Mouse (Mus musculus) midbrain, embryonic 13.5 days (tissue): ENCODE data around the gene Rnf144a. TPM values are rescaled to one million over a fixed set of nuclear protein-coding genes. Genes with fewer than 3 reads are reported as not detected.

Experiments
- ATAC-seq: fragments of 200-750 bp; cut with Nextera tagmentation; 2 replicates; pipeline ENCODE4 v1.8.0; 2017; ENCODE audit warnings: mild to moderate bottlenecking, moderate TSS enrichment, moderate library complexity
- H3K27ac ChIP-seq: fragments of 300-500 bp; sonication (generic); 2 replicates; pipeline ENCODE4 v1.5.1; 2015; ENCODE audit warnings: inconsistent platforms, mild to moderate bottlenecking, moderate library complexity
- H3K27me3 ChIP-seq: fragments of 300-500 bp; sonication (generic); 2 replicates; pipeline ENCODE4 v1.6.1; 2015; ENCODE audit warnings: mild to moderate bottlenecking, inconsistent platforms
- H3K36me3 ChIP-seq: fragments of 300-500 bp; sonication (generic); 2 replicates; pipeline ENCODE4 v1.6.1; 2015; ENCODE audit warnings: mild to moderate bottlenecking, inconsistent platforms
- H3K4me1 ChIP-seq: fragments of 300-500 bp; sonication (generic); replicated peaks from 2 replicates; pipeline ENCODE4 v1.6.1; 2015; ENCODE audit warnings: inconsistent platforms
- H3K4me2 ChIP-seq: fragments of 300-500 bp; sonication (generic); replicated peaks from 2 replicates; pipeline ENCODE4 v1.6.1; 2015; ENCODE audit warnings: moderate library complexity, mild to moderate bottlenecking, inconsistent platforms
- H3K4me3 ChIP-seq: fragments of 300-500 bp; sonication (generic); replicated peaks from 2 replicates; pipeline ENCODE4 v1.5.1; 2015; ENCODE audit warnings: mild to moderate bottlenecking, inconsistent platforms
- H3K9ac ChIP-seq: fragments of 300-500 bp; sonication (generic); replicated peaks from 2 replicates; pipeline ENCODE4 v1.6.1; 2015; ENCODE audit warnings: mild to moderate bottlenecking, inconsistent platforms
- H3K9me3 ChIP-seq: fragments of 300-500 bp; sonication (generic); 2 replicates; pipeline ENCODE4 v1.6.1; 2016; ENCODE audit warnings: mild to moderate bottlenecking, inconsistent platforms
- WGBS: fragments of 180-500 bp; shearing (Covaris S2); methylation state at CpG from one replicate; pipeline ENCODE4 v1.1.7; 2015; 5-methylcytosine and 5-hydroxymethylcytosine counted together
- polyA plus RNA-seq: library from polyadenylated mRNA; unstranded; fragments of >200 nt; fragmentation: Nextera tagmentation; extraction: Ambion mirVana; gene quantifications from 2 replicates; pipeline ENCODE4 v1.2.1, GENCODE M21; 2015

Rnf144a gene
- polyA plus RNA-seq, result 29.0 and 32.9 TPM in 2 replicates

DNA sequence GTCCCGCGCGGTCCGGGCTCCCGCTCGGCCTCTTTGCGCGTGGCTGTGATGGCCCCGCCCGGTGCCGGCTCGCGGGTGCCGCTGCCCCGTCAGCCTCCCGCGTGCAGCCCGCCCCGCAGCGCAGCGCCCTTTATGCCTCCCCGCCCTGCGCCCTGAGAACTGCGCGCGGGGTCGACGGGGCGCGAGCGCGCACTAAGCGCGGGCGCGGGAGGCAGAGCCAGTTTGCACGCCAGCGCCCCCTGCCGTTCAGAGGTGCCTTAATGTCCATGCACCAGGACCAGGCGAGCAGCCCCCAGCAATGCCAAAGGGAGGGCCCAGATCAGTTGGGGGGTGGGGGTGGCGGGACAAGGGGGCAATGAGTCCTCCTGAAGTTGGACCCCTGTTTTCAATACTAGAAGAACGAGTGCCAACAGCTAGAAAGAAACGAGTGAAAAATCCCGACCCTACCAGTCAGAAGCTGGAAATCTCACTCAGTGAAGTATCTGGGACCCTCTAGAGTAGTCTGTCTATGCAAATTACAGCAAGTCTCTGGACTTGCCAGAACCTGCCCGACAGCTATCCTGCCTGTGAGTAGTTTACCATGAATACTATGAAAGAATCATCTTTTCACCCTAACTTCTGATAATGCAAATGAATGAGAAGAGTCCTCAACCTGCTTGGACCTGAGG is at the start of gene Rnf144a:
Rnf144a (minus strand) TSS at position 151 of the 668 bp plus-strand sequence.
- Histone ChIP-seq H3K27me3 (no peaks in the 10 kb centered on the region), H3K27ac (peak within 1 kb of the TSS; percentile 84), H3K9ac (peak within 1 kb of the TSS; percentile 96), H3K4me3 (peak within 1 kb of the TSS; percentile 87), H3K9me3 (no peaks in the 10 kb centered on the region), H3K4me2 (peak within 1 kb of the TSS; percentile 89), H3K4me1 (peaks cover 35% of the 10 kb centered on the region), H3K36me3 (no peaks in the 10 kb centered on the region)
- WGBS, result under 1% methylated on average over 42 of the region's 45 CpGs
- peak; percentile 90 for ATAC-seq

DNA sequence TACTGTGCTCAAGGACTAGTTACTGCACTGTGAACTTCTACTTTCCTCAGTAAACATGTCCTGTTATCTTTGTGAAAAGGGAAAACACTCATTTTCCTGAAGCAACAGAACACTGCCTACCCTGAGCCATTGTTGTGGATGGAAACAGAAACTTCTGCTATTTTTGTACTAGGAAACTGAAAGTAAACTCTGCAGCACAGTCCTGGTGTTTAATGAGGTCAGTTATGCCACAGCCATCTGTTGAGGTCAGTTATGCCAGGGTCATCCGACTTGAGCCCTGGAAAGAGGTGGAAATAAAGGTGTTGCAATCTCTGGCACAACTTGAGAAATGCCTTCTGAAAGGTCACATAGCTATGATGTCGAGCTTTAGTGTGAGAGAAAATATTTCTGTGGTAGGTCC is 45.0 kb upstream of the Rnf144a start:
- Histone ChIP-seq H3K4me2 (no peak overlapping the region), H3K4me3 (no peak overlapping the region), H3K27ac (no peak overlapping the region), H3K9ac (no peak overlapping the region), H3K27me3 (no peaks in the 10 kb centered on the region), H3K4me1 (peaks cover 7% of the 10 kb centered on the region), H3K36me3 (no peaks in the 10 kb centered on the region), H3K9me3 (no peaks in the 10 kb centered on the region)
- WGBS, result 80% methylated on average over 2 of the region's 2 CpGs
- no peak for ATAC-seq

DNA sequence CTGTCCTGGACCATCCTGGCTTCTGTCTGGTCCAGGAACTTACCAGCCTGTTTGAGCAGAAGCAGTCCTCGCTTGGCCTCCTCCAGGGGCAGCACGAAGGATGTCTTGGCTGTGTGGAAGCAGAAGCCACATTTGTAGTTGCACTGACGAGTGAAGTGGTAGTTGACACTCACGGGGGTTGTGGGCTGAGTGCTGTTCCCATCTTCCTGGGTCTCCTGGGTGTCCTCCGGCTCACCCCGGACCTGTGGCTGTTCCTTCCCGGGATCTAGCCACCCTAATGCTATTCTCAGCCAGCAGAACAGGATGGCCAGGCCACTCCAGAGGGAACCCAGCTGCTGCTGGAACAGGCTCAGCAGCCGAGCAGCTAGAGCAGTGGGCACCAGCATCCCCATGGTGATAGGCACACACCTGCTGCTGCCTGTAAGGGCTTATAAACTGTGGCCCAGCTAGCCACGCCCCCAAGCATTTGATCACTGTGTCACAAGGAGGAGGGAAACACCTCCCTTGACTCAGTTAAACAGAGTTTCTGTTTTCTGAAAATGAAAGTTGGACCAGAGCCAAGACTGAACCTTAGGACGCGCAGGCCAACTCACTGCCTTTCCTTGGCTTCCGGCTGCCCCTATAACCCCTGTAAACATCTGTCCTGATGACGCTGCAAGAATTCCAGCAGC is 41.1 kb upstream of the Rnf144a start, which contains the start of gene Rsad2:
Rsad2 (minus strand) TSS at position 425 of the 671 bp plus-strand sequence.
- H3K9me3 ChIP-seq, result no peaks in the 10 kb centered on the region
- WGBS, result 59% methylated on average over 13 of the region's 13 CpGs
- no peak within 1 kb of the TSS for H3K9ac ChIP-seq
- peaks cover 7% of the 10 kb centered on the region for H3K4me1 ChIP-seq
- ATAC-seq, result peak; percentile 68
- 0 out of 2 replicates have a peak within 1 kb of the TSS, but pooled peaks have one; percentile 11 for H3K4me2 ChIP-seq
- no peaks in the 10 kb centered on the region for H3K36me3 ChIP-seq
- H3K27ac ChIP-seq, result no peak within 1 kb of the TSS
- no peaks in the 10 kb centered on the region for H3K27me3 ChIP-seq
- H3K4me3 ChIP-seq, result no peak within 1 kb of the TSS

DNA sequence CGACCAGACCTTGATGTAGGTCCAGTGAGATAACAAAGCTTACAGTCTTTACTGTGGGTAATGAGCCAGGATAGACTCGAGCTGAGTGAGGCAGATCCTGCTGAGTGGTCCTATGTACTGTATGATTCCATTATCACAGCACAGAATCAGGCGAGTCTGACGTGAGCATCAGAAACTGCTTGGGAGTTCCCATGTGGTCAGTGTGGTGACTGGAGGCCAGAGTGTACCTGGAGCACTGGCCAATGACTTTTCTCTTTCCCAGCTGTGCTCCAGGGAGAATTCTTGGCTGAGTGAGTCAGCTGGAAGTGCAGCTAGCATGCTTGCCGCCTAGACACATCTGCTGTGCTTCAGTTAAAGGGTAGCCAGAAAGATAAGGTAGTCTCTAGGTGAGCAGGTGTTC is 39.6 kb upstream of the Rnf144a start:
- Histone ChIP-seq H3K9ac (no peak overlapping the region), H3K4me1 (peaks cover 7% of the 10 kb centered on the region), H3K4me2 (no peak overlapping the region), H3K27ac (no peak overlapping the region), H3K4me3 (no peak overlapping the region), H3K36me3 (no peaks in the 10 kb centered on the region), H3K9me3 (no peaks in the 10 kb centered on the region), H3K27me3 (no peaks in the 10 kb centered on the region)
- WGBS, result 65% methylated on average over 5 of the region's 5 CpGs
- no peak for ATAC-seq

DNA sequence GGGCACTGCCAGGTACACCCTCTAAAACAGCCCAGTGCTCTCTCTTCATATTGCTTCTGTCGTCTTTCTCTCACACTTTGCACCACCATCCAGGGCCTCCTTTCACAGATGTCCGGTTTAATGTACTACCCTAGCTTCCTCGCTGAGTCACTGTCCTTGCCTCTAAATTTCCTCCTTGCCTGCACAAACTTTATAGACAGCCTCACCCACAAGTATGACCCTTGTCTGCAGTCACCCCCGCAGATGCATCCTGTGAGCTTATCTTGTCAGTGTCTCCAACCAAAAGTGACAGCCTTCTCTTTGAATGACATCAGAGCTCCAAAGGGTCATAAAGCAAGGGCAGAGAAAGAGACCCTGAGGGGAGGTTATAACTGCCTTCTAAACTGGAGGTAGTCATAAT is 37.9 kb upstream of the Rnf144a start:
- H3K4me3 ChIP-seq, result no peak overlapping the region
- no peaks in the 10 kb centered on the region for H3K9me3 ChIP-seq
- WGBS, result 82% methylated on average over 4 of the region's 4 CpGs
- peaks cover 7% of the 10 kb centered on the region for H3K4me1 ChIP-seq
- H3K9ac ChIP-seq, result no peak overlapping the region
- H3K27ac ChIP-seq, result no peak overlapping the region
- no peak overlapping the region for H3K4me2 ChIP-seq
- H3K36me3 ChIP-seq, result no peaks in the 10 kb centered on the region
- no peak for ATAC-seq
- H3K27me3 ChIP-seq, result no peaks in the 10 kb centered on the region

DNA sequence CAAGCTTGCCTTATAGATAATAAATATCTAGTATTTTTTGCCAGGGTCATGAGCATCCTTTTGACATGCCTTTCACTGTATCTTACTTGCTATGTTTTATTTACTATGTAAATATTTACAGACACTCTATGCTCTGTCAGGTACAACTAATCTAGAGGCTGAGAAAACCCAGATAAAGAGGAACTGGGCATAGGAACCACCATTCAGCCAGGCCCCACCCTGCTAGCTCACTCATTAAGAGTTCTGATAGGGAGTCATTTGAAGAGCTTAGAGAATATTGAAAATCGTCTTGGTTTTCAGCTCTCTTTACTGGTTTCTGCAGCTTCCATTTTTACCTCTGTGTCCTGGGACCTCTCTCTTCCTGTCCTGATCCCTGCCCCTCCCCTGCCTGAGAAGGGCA is 36.1 kb upstream of the Rnf144a start:
- 48% methylated on average over 1 of the region's 1 CpGs for WGBS
- Histone ChIP-seq H3K4me3 (no peak overlapping the region), H3K4me1 (peaks cover 5% of the 10 kb centered on the region), H3K36me3 (no peaks in the 10 kb centered on the region), H3K27me3 (no peaks in the 10 kb centered on the region), H3K9me3 (no peaks in the 10 kb centered on the region), H3K27ac (no peak overlapping the region), H3K9ac (no peak overlapping the region), H3K4me2 (no peak overlapping the region)
- ATAC-seq, result no peak

DNA sequence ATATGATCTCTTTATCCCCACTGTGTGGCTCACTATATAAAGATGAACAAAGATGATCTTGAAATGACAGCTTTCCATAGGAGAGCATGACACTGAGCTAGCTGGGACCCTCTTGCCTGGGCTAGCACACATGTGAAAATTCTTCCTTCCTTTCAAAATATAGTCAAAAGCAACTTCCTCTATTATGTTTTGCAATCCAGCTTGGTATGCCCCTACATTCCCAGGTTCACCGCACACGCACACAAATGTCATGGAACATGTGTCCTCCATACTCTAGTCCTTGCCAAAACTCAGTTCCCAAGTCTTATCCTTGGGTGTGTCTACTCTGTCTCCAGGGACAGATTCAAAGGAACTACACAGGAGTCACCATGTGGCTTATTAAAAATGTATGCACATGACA is 34.4 kb upstream of the Rnf144a start:
- H3K27ac ChIP-seq, result no peak overlapping the region
- no peaks in the 10 kb centered on the region for H3K27me3 ChIP-seq
- no peaks in the 10 kb centered on the region for H3K9me3 ChIP-seq
- H3K4me2 ChIP-seq, result no peak overlapping the region
- no peak for ATAC-seq
- H3K4me1 ChIP-seq, result no peaks in the 10 kb centered on the region
- H3K36me3 ChIP-seq, result no peaks in the 10 kb centered on the region
- WGBS, result 98% methylated on average over 2 of the region's 2 CpGs
- no peak overlapping the region for H3K9ac ChIP-seq
- H3K4me3 ChIP-seq, result no peak overlapping the region

DNA sequence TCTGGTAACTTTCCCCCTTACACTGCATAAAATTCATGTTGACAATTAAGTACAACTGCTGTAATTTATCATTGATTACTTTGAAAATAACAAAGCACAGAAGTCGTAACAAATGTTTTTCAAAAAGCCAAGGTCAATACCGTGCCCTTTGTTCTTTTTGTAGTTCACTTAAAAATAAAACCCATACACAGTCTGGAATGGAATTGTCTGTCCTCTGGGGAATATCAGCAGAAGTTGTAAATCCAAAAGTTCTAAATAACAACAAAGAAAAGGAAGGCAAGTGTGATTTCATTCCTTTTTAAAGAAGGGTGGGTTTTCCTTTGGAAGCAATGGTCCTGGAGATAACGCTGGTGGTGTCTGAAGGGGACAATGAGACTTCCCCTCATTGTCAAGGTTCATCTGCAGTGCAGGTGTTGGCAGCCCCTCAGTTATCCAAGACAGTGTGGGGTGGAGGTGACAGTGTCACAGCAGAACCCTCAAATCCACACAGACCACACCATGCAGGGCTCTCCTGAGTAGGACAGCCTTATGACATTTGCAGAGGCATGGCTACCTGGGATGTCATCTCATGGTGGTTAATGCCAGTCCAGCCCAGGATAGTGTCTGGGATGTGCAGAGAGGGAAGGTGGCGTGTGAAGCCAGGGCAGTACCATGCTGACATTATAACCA is 31.5 kb upstream of the Rnf144a start:
- ATAC-seq, result no peak
- H3K27ac ChIP-seq, result no peak overlapping the region
- no peaks in the 10 kb centered on the region for H3K36me3 ChIP-seq
- H3K4me1 ChIP-seq, result no peaks in the 10 kb centered on the region
- 83% methylated on average over 4 of the region's 4 CpGs for WGBS
- H3K4me2 ChIP-seq, result no peak overlapping the region
- no peak overlapping the region for H3K4me3 ChIP-seq
- H3K9me3 ChIP-seq, result no peaks in the 10 kb centered on the region
- no peak overlapping the region for H3K9ac ChIP-seq
- H3K27me3 ChIP-seq, result no peaks in the 10 kb centered on the region

DNA sequence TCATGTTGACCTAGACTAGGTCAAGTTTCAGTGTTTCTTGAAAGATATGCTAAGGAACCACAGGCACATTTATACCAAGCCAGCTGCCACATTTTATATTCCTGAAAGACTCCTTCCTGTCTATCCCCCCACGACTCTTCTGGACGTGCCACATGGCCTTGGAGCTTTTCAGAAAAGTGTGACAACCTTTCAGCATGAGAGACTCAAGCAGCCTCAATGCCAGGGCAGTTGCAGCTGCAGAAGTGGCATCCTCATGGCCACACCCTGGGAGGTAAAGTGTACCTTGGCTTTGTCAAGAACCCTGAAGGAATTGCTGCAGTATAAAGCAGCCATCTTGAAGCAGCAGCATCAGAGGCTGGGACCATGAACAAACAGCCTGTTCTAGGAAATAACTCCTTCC is 29.5 kb upstream of the Rnf144a start:
- Histone ChIP-seq H3K27me3 (no peaks in the 10 kb centered on the region), H3K4me1 (no peaks in the 10 kb centered on the region), H3K27ac (no peak overlapping the region), H3K4me3 (no peak overlapping the region), H3K4me2 (no peak overlapping the region), H3K36me3 (no peaks in the 10 kb centered on the region), H3K9ac (no peak overlapping the region), H3K9me3 (no peaks in the 10 kb centered on the region)
- WGBS, result 93% methylated on average over 2 of the region's 2 CpGs
- no peak for ATAC-seq

DNA sequence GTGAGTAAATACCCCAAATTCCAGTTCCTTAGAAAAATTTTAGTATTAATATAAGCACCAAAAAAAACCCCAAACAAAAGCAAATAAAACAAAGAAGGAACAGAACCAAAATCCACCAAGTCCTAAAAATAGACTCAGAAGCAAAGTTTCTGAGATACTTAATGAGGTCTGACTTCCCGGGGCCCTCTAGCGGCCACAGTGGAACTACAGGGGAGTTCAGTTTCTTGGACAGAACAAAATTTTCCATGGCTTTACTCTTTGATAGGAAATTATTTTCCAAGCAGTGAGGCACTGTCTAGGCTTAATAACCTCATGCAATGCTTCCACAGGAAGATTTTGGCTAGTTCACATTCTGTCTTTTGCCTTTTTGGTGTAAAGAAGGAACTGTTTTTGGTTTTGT is 29.0 kb upstream of the Rnf144a start:
- WGBS, result 4% methylated on average over 2 of the region's 2 CpGs
- Histone ChIP-seq H3K36me3 (no peaks in the 10 kb centered on the region), H3K9ac (no peak overlapping the region), H3K4me1 (no peaks in the 10 kb centered on the region), H3K9me3 (no peaks in the 10 kb centered on the region), H3K4me3 (no peak overlapping the region), H3K27me3 (no peaks in the 10 kb centered on the region), H3K4me2 (no peak overlapping the region), H3K27ac (no peak overlapping the region)
- no peak for ATAC-seq

DNA sequence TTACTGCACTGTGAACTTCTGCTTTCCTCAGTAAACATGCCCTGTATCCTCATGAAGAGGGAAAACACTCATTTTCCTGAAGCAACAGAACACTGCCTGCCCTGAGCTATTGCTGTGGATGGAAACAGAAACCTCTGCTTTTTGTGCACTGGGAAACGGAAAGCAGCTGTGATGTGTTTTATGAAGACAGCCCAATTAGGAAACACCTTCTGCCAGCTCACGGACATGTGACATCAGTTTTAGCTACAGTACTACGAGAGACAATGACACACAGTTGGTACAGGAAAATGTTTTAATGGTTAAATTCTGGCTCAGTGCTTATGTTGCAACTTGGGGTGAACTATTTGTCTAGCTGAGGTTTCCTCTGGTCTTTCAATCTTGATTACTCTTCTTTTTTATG is 24.3 kb upstream of the Rnf144a start:
- Histone ChIP-seq H3K4me2 (no peak overlapping the region), H3K27ac (no peak overlapping the region), H3K4me3 (no peak overlapping the region), H3K27me3 (no peaks in the 10 kb centered on the region), H3K9ac (no peak overlapping the region), H3K9me3 (no peaks in the 10 kb centered on the region), H3K4me1 (no peaks in the 10 kb centered on the region), H3K36me3 (no peaks in the 10 kb centered on the region)
- ATAC-seq, result no peak
- 78% methylated on average over 3 of the region's 3 CpGs for WGBS

DNA sequence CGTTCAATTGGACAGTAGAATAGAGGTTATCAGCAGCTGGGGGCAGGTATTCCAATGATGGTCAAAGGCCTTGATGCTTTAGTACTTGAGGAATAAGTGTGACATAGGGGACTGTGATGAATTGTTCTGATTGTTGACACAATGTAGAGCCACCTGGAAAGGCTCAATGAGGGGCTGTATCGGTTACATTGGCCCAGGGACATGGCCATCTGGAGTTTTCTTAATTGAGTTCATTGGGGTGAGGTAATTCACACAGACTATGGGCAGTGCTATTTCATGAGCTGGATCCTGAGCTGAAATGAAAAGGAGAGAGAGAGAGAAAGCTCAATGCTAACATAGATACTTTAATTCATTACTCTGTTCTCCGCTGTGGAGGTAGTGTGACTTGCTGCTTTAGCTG is 22.9 kb upstream of the Rnf144a start:
- H3K9me3 ChIP-seq, result no peaks in the 10 kb centered on the region
- H3K36me3 ChIP-seq, result no peaks in the 10 kb centered on the region
- no peak overlapping the region for H3K9ac ChIP-seq
- no peaks in the 10 kb centered on the region for H3K4me1 ChIP-seq
- ATAC-seq, result no peak
- no peaks in the 10 kb centered on the region for H3K27me3 ChIP-seq
- H3K4me3 ChIP-seq, result no peak overlapping the region
- WGBS, result 89% methylated on average over 3 of the region's 3 CpGs
- H3K4me2 ChIP-seq, result no peak overlapping the region
- H3K27ac ChIP-seq, result no peak overlapping the region
